Mouse (Mus musculus): ENCODE measurements around the gene Myh2.

Gene Myh2

GRCm38 (mm10) chr11:67237481-67238079 is 66.8 kb downstream of the Myh2 start, which contains the start of gene Myh4:
Gene Myh4 (plus strand): TSS chr11:67238029.
- no peak for DNase-seq (ENCODE audit: low spot score)

- DNase-seq (ENCODE audit: low spot score), result no peak
Measured at GRCm38 (mm10) chr11:67241051-67241450, 70.2 kb downstream of the Myh2 start.
